Mouse (Mus musculus) ES-Bruce4 (cell line): ENCODE measurements at regions not wholly inside any gene's neighbourhood (a gene's known extent, or its start where the extent isn't known, plus 50 kb on each side); places are given as distances from the start of the nearest gene placed in this dataset.
"Not testable (repeated sequence)": the region's sequence is repeated elsewhere in the genome, so short reads cannot be mapped to it uniquely, and the experiment has no call there.

Experiments
- CTCF ChIP-seq: IDR thresholded peaks from one replicate; pipeline ENCODE4 v1.8.1; 2011; ENCODE audit warnings: low read depth, low read length
- POLR2A ChIP-seq: IDR thresholded peaks from one replicate; pipeline ENCODE4 v1.8.1; 2011; ENCODE audit warnings: low read length; ENCODE audit not compliant: insufficient read depth

GRCm38 (mm10) chr12:19288271-19288890, 665.9 kb upstream of the Gm21863 start:
- TF ChIP-seq POLR2A, CTCF: not testable (repeated sequence)
